Mouse (Mus musculus): ENCODE results near the gene Chchd3.

Chchd3 gene

GRCm38 (mm10) chr6:32935576-32935975 lies 124.5 kb downstream of the Chchd3 start:
- no peak for DNase-seq (ENCODE audit: low spot score)

- DNase-seq (ENCODE audit: low spot score), result no peak
These were observed 128.8 kb downstream of the Chchd3 start for GRCm38 (mm10) chr6:32931106-32931770.

- no peak for DNase-seq (ENCODE audit: low spot score)
These were observed 137.7 kb downstream of the Chchd3 start for GRCm38 (mm10) chr6:32922391-32922790.

GRCm38 (mm10) chr6:32920091-32920490 lies 140.0 kb downstream of the Chchd3 start:
- DNase-seq (ENCODE audit: low spot score), result no peak

- DNase-seq (ENCODE audit: low spot score), result no peak
These were observed 149.4 kb downstream of the Chchd3 start for GRCm38 (mm10) chr6:32910692-32911091.

- no peak for DNase-seq (ENCODE audit: low spot score)
These were observed 161.0 kb downstream of the Chchd3 start for GRCm38 (mm10) chr6:32899061-32899460.

GRCm38 (mm10) chr6:32894100-32894499 lies 166.0 kb downstream of the Chchd3 start:
- no peak for DNase-seq (ENCODE audit: low spot score)

- DNase-seq (ENCODE audit: low spot score), result no peak
These were observed 169.3 kb downstream of the Chchd3 start for GRCm38 (mm10) chr6:32890726-32891125.

- DNase-seq (ENCODE audit: low spot score), result no peak
These were observed 171.0 kb downstream of the Chchd3 start for GRCm38 (mm10) chr6:32888894-32889529.

GRCm38 (mm10) chr6:32878586-32878985 lies 181.5 kb downstream of the Chchd3 start:
- DNase-seq (ENCODE audit: low spot score), result no peak

- DNase-seq (ENCODE audit: low spot score), result no peak
These were observed 185.9 kb downstream of the Chchd3 start for GRCm38 (mm10) chr6:32874176-32874575.

- no peak for DNase-seq (ENCODE audit: low spot score)
These were observed 187.3 kb downstream of the Chchd3 start for GRCm38 (mm10) chr6:32872805-32873204.

- no peak for DNase-seq (ENCODE audit: low spot score)
These were observed 209.1 kb downstream of the Chchd3 start for GRCm38 (mm10) chr6:32850960-32851359.

- DNase-seq (ENCODE audit: low spot score), result no peak
These were observed 211.1 kb downstream of the Chchd3 start for GRCm38 (mm10) chr6:32848974-32849373.

GRCm38 (mm10) chr6:32845463-32845862 lies 214.6 kb downstream of the Chchd3 start:
- DNase-seq (ENCODE audit: low spot score), result no peak

- DNase-seq (ENCODE audit: low spot score), result no peak
These were observed 222.1 kb downstream of the Chchd3 start for GRCm38 (mm10) chr6:32837939-32838301.

GRCm38 (mm10) chr6:32837165-32837938 lies 222.7 kb downstream of the Chchd3 start:
- no peak for DNase-seq (ENCODE audit: low spot score)

GRCm38 (mm10) chr6:32823856-32824620 lies 236.0 kb downstream of the Chchd3 start:
- no peak for DNase-seq (ENCODE audit: low spot score)

GRCm38 (mm10) chr6:32818961-32819360 lies 241.1 kb downstream of the Chchd3 start:
- no peak for DNase-seq (ENCODE audit: low spot score)

- DNase-seq (ENCODE audit: low spot score), result no peak
These were observed 251.3 kb downstream of the Chchd3 start for GRCm38 (mm10) chr6:32808796-32809195.

- DNase-seq (ENCODE audit: low spot score), result no peak
These were observed 252.3 kb downstream of the Chchd3 start for GRCm38 (mm10) chr6:32807771-32808170.

GRCm38 (mm10) chr6:32803646-32804045 lies 256.4 kb downstream of the Chchd3 start:
- no peak for DNase-seq (ENCODE audit: low spot score)
